Mouse (Mus musculus): Measurements from ENCODE around the gene Ifi35.
"Not testable (repeated sequence)": the region's sequence is repeated elsewhere in the genome, so short reads cannot be mapped to it uniquely, and the experiment has no call there.

Gene Ifi35

GRCm38 (mm10) chr11:101447786-101448185, 421 bp upstream of the Ifi35 start:
- DNase-seq (ENCODE audit: low spot score): no peak

GRCm38 (mm10) chr11:101448899-101449298, 692 bp downstream of the Ifi35 start:
- no peak for DNase-seq (ENCODE audit: low spot score)

GRCm38 (mm10) chr11:101449596-101449995, 1.4 kb downstream of the Ifi35 start:
- not testable (repeated sequence) for DNase-seq (ENCODE audit: low spot score)

- no peak for DNase-seq (ENCODE audit: low spot score)
These were observed 2.2 kb downstream of the Ifi35 start for GRCm38 (mm10) chr11:101450394-101450793.

- DNase-seq (ENCODE audit: low spot score): no peak
These were observed 3.3 kb downstream of the Ifi35 start for GRCm38 (mm10) chr11:101451536-101451935.

GRCm38 (mm10) chr11:101452093-101452774, 4.0 kb downstream of the Ifi35 start:
- DNase-seq (ENCODE audit: low spot score): no peak

GRCm38 (mm10) chr11:101454702-101455101, 6.5 kb downstream of the Ifi35 start:
- DNase-seq (ENCODE audit: low spot score): no peak

GRCm38 (mm10) chr11:101455627-101456026, 7.4 kb downstream of the Ifi35 start:
- no peak for DNase-seq (ENCODE audit: low spot score)

GRCm38 (mm10) chr11:101457631-101458030, 9.4 kb downstream of the Ifi35 start:
- DNase-seq (ENCODE audit: low spot score): no peak

GRCm38 (mm10) chr11:101458217-101458616, 10.0 kb downstream of the Ifi35 start:
- no peak for DNase-seq (ENCODE audit: low spot score)

GRCm38 (mm10) chr11:101459716-101460115, 11.5 kb downstream of the Ifi35 start:
- DNase-seq (ENCODE audit: low spot score): no peak

- DNase-seq (ENCODE audit: low spot score): no peak
These were observed 12.1 kb downstream of the Ifi35 start for GRCm38 (mm10) chr11:101460321-101460720.

- DNase-seq (ENCODE audit: low spot score): no peak
These were observed 13.9 kb downstream of the Ifi35 start for GRCm38 (mm10) chr11:101462141-101462540.

GRCm38 (mm10) chr11:101462583-101463440, 14.6 kb downstream of the Ifi35 start:
- no peak for DNase-seq (ENCODE audit: low spot score)

- DNase-seq (ENCODE audit: low spot score): no peak
These were observed 16.2 kb downstream of the Ifi35 start, which contains the start of gene Rnd2 for GRCm38 (mm10) chr11:101464211-101465100. Rnd2 (plus strand) TSS chr11:101464999.

GRCm38 (mm10) chr11:101465101-101465868, 17.1 kb downstream of the Ifi35 start:
- peak; percentile 47 for DNase-seq (ENCODE audit: low spot score)

GRCm38 (mm10) chr11:101465869-101466551, 17.8 kb downstream of the Ifi35 start, which contains the start of gene Vat1:
Vat1 (minus strand) TSS chr11:101466230.
- peak; percentile 58 for DNase-seq (ENCODE audit: low spot score)

- not testable (repeated sequence) for DNase-seq (ENCODE audit: low spot score)
These were observed 18.3 kb downstream of the Ifi35 start for GRCm38 (mm10) chr11:101466552-101466950.

GRCm38 (mm10) chr11:101467477-101468262, 19.5 kb downstream of the Ifi35 start:
- DNase-seq (ENCODE audit: low spot score): peak; percentile 78

GRCm38 (mm10) chr11:101468263-101468688, 20.1 kb downstream of the Ifi35 start:
- DNase-seq (ENCODE audit: low spot score): peak; percentile 19

All from layer of hippocampus, adult 11-12 months (tissue).